Mouse (Mus musculus): ENCODE measurements at regions not wholly inside any gene's neighbourhood (a gene's known extent, or its start where the extent isn't known, plus 50 kb on each side); places are given as distances from the start of the nearest gene placed in this dataset.

GRCm38 (mm10) chr1:113530553-113530952 lies 1665.8 kb upstream of the Dsel start:
- TF ChIP-seq POLR2A (IDR thresholded peaks at IDR 0.05; ENCODE audit: low read depth, low read length) (no peak), TCF12 (IDR thresholded peaks at IDR 0.05; ENCODE audit: low read depth, low read length) (no peak), TBP (conservative IDR thresholded peaks at IDR 0.05; ENCODE audit: low read depth, low read length) (no peak)
